Mouse (Mus musculus) thymus, postnatal 36 days (tissue): ENCODE data around the gene Eif3a.

Experiments used
- DNase-seq, 2 experiments: peaks; one replicate each; pipeline ENCODE4 v3.0.0; 2022; ENCODE audit warnings: mixed read lengths in 2 of 2

The Eif3a gene

GRCm38 (mm10) chr19:60790551-60791161 is at the start of gene Eif3a:
Eif3a (minus strand) TSS chr19:60790658.
- DNase-seq: peak; percentile 92 to 94

- DNase-seq: peak; percentile 67 to 73
Observed at GRCm38 (mm10) chr19:60837747-60838146, 47.3 kb upstream of the Eif3a start.

- DNase-seq: no peak
Observed at GRCm38 (mm10) chr19:60818677-60819076, 28.2 kb upstream of the Eif3a start.

GRCm38 (mm10) chr19:60813133-60813532 is 22.7 kb upstream of the Eif3a start:
- DNase-seq: no peak

- DNase-seq: no peak
Observed at GRCm38 (mm10) chr19:60812036-60812389, 21.6 kb upstream of the Eif3a start.

- DNase-seq: peak; percentile 91 to 95
Observed at GRCm38 (mm10) chr19:60811098-60812035, 20.9 kb upstream of the Eif3a start, which contains the start of gene Fam45a. Fam45a (plus strand) TSS chr19:60811585.

- no peak for DNase-seq
Observed at GRCm38 (mm10) chr19:60809927-60810326, 19.5 kb upstream of the Eif3a start.

- no peak for DNase-seq
Observed at GRCm38 (mm10) chr19:60804903-60805302, 14.4 kb upstream of the Eif3a start.

GRCm38 (mm10) chr19:60799867-60800569 is 9.6 kb upstream of the Eif3a start:
- DNase-seq: no peak

GRCm38 (mm10) chr19:60797415-60797814 is 7.0 kb upstream of the Eif3a start:
- no peak for DNase-seq

- no peak for DNase-seq
Observed at GRCm38 (mm10) chr19:60795244-60795643, 4.8 kb upstream of the Eif3a start.

GRCm38 (mm10) chr19:60793170-60793707 is 2.8 kb upstream of the Eif3a start:
- DNase-seq: no peak

- no peak for DNase-seq
Observed at GRCm38 (mm10) chr19:60791164-60791563, 706 bp upstream of the Eif3a start.

- DNase-seq: peak; percentile 56 to 64
Observed at GRCm38 (mm10) chr19:60789919-60790506, 445 bp downstream of the Eif3a start.

GRCm38 (mm10) chr19:60789452-60789851 is 1.0 kb downstream of the Eif3a start:
- DNase-seq: no peak

GRCm38 (mm10) chr19:60788214-60788960 is 2.1 kb downstream of the Eif3a start:
- no peak for DNase-seq

- no peak for DNase-seq
Observed at GRCm38 (mm10) chr19:60787465-60788150, 2.9 kb downstream of the Eif3a start.

GRCm38 (mm10) chr19:60784712-60785111 is 5.7 kb downstream of the Eif3a start:
- DNase-seq: no peak

- DNase-seq: no peak
Observed at GRCm38 (mm10) chr19:60782034-60782433, 8.4 kb downstream of the Eif3a start.

- DNase-seq: no peak
Observed at GRCm38 (mm10) chr19:60773366-60773765, 17.1 kb downstream of the Eif3a start.
